Mouse (Mus musculus) embryonic facial prominence, embryonic 11.5 days (tissue): Measurements from ENCODE around the gene Ppp1r37. TPM values are rescaled to one million over a fixed set of nuclear protein-coding genes. Genes with fewer than 3 reads are reported as not detected.

Source experiments
- ATAC-seq: fragments of 200-750 bp; cut with Nextera tagmentation; replicated peaks from 2 replicates; pipeline ENCODE4 v1.8.0; 2017; ENCODE audit warnings: low read depth; ENCODE audit not compliant: insufficient number of reproducible peaks, low FRiP score, low TSS enrichment
- DNase-seq: peaks from one replicate; pipeline ENCODE4 v3.0.0-alpha.2; 2015; ENCODE audit warnings: low spot score
- H3K27ac ChIP-seq: fragments of 300-500 bp; sonication (generic); replicated peaks from 2 replicates; pipeline ENCODE4 v1.5.1; 2014; ENCODE audit warnings: mild to moderate bottlenecking, low read depth, low read length, control low read depth
- H3K27me3 ChIP-seq: fragments of 300-500 bp; sonication (generic); 2 replicates; pipeline ENCODE4 v1.6.1; 2014; ENCODE audit warnings: mild to moderate bottlenecking, low read length, moderate library complexity, mixed read lengths; ENCODE audit not compliant: control insufficient read depth, insufficient read depth
- H3K36me3 ChIP-seq: fragments of 300-500 bp; sonication (generic); replicated peaks from 2 replicates; pipeline ENCODE4 v1.6.1; 2014; ENCODE audit warnings: low read depth, mild to moderate bottlenecking, low read length, moderate library complexity, mixed read lengths; ENCODE audit not compliant: control insufficient read depth, insufficient read depth
- H3K4me1 ChIP-seq: fragments of 300-500 bp; sonication (generic); 2 replicates; pipeline ENCODE4 v1.6.1; 2014; ENCODE audit warnings: low read length, mixed read lengths; ENCODE audit not compliant: control insufficient read depth, insufficient read depth
- H3K4me2 ChIP-seq: fragments of 300-500 bp; sonication (generic); 2 replicates; pipeline ENCODE4 v1.6.1; 2014; ENCODE audit warnings: low read depth, mild to moderate bottlenecking, control low read depth, low read length, moderate library complexity
- H3K4me3 ChIP-seq: fragments of 300-500 bp; sonication (generic); 2 replicates; pipeline ENCODE4 v1.5.1; 2014; ENCODE audit warnings: low read depth, low read length, control low read depth
- H3K9ac ChIP-seq: fragments of 300-500 bp; sonication (generic); replicated peaks from 2 replicates; pipeline ENCODE4 v1.6.1; 2014; ENCODE audit warnings: mild to moderate bottlenecking, control low read depth, low read length
- H3K9me3 ChIP-seq: fragments of 300-500 bp; sonication (generic); replicated peaks from 2 replicates; pipeline ENCODE4 v1.6.1; 2016; ENCODE audit warnings: mild to moderate bottlenecking, low read length, inconsistent platforms, mixed read lengths; ENCODE audit not compliant: control insufficient read depth
- WGBS: fragments of 180-500 bp; shearing (Covaris S2); extraction: QIAGEN DNeasy Blood & Tissue Kit; methylation state at CpG from one replicate; pipeline ENCODE4 v1.1.7; 2014; 5-methylcytosine and 5-hydroxymethylcytosine counted together
- polyA plus RNA-seq: library from polyadenylated mRNA; unstranded; fragments of >200 nt; fragmentation: Nextera tagmentation; extraction: Ambion mirVana; gene quantifications from 2 replicates; pipeline ENCODE4 v1.2.1, GENCODE M21; 2014

Gene Ppp1r37
- polyA plus RNA-seq, 1 experiment from 2014 or later, result 3.7 TPM

- Histone ChIP-seq H3K27ac (no peak overlapping the region), H3K4me1 (no peaks in the 10 kb centered on the region; the same call in 1 of the 2 replicates), H3K36me3 (no peaks in the 10 kb centered on the region), H3K4me2 (peak overlapping the region; percentile 96), H3K27me3 (no peaks in the 10 kb centered on the region), H3K9me3 (no peaks in the 10 kb centered on the region), H3K4me3 (peak overlapping the region; percentile 77), H3K9ac (no peak overlapping the region; the same call in 1 of the 2 replicates)
- ATAC-seq (no peak), DNase-seq (no peak)
- WGBS, result 96% methylated on average over 7 of the region's 7 CpGs
Measured at GRCm38 (mm10) chr7:19509786-19510185, 53.1 kb downstream of the Ppp1r37 start.

GRCm38 (mm10) chr7:19508924-19509568 is 53.8 kb downstream of the Ppp1r37 start:
- no peak for DNase-seq
- peak overlapping the region; percentile 77 for H3K4me3 ChIP-seq
- H3K4me1 ChIP-seq, result no peaks in the 10 kb centered on the region; the same call in 1 of the 2 replicates
- H3K4me2 ChIP-seq, result peak overlapping the region; percentile 96
- H3K9me3 ChIP-seq, result no peaks in the 10 kb centered on the region
- H3K9ac ChIP-seq, result peak overlapping the region; percentile 87
- peak; percentile 5 for ATAC-seq
- no peak overlapping the region for H3K27ac ChIP-seq
- H3K27me3 ChIP-seq, result no peaks in the 10 kb centered on the region
- 11% methylated on average over 15 of the region's 15 CpGs for WGBS
- no peaks in the 10 kb centered on the region for H3K36me3 ChIP-seq

- Histone ChIP-seq H3K4me3 (peak within 1 kb of the TSS; percentile 77), H3K27ac (peak within 1 kb of the TSS; percentile 17), H3K27me3 (no peaks in the 10 kb centered on the region), H3K4me2 (peak within 1 kb of the TSS; percentile 96), H3K4me1 (no peaks in the 10 kb centered on the region; the same call in 1 of the 2 replicates), H3K36me3 (no peaks in the 10 kb centered on the region), H3K9me3 (no peaks in the 10 kb centered on the region), H3K9ac (peak within 1 kb of the TSS; percentile 87)
- WGBS, result under 1% methylated on average over 56 of the region's 56 CpGs
- ATAC-seq (peak; percentile 80), DNase-seq (peak; percentile 95)
Measured at GRCm38 (mm10) chr7:19508150-19508923, 54.5 kb downstream of the Ppp1r37 start, which contains the start of the genes Bloc1s3 and Trappc6a. Gene Bloc1s3, minus strand, starts transcription at chr7:19508367. Gene Trappc6a, plus strand, starts transcription at chr7:19508395.

GRCm38 (mm10) chr7:19507612-19507981 is 55.3 kb downstream of the Ppp1r37 start:
- no peak for DNase-seq
- no peak for ATAC-seq
- Histone ChIP-seq H3K36me3 (no peaks in the 10 kb centered on the region), H3K4me2 (peak overlapping the region; percentile 96), H3K9me3 (no peaks in the 10 kb centered on the region), H3K27me3 (no peaks in the 10 kb centered on the region), H3K9ac (peak overlapping the region; percentile 77), H3K27ac (peak overlapping the region; percentile 17; the same call in 1 of the 2 replicates), H3K4me3 (peak overlapping the region; percentile 77), H3K4me1 (no peaks in the 10 kb centered on the region; the same call in 1 of the 2 replicates)
- WGBS, result 4% methylated on average over 18 of the region's 18 CpGs

- Histone ChIP-seq H3K4me1 (no peaks in the 10 kb centered on the region; the same call in 1 of the 2 replicates), H3K9me3 (no peaks in the 10 kb centered on the region), H3K9ac (peak overlapping the region; percentile 77), H3K4me3 (peak overlapping the region; percentile 77), H3K36me3 (no peaks in the 10 kb centered on the region), H3K27ac (peak overlapping the region; percentile 17; the same call in 1 of the 2 replicates), H3K27me3 (no peaks in the 10 kb centered on the region), H3K4me2 (peak overlapping the region; percentile 96)
- DNase-seq (peak; percentile 78), ATAC-seq (peak; percentile 42; the same call in 1 of the 2 replicates)
- 1% methylated on average over 71 of the region's 71 CpGs for WGBS
Measured at GRCm38 (mm10) chr7:19506969-19507611, 55.8 kb downstream of the Ppp1r37 start.

- Histone ChIP-seq H3K9me3 (no peaks in the 10 kb centered on the region), H3K27me3 (no peaks in the 10 kb centered on the region), H3K4me3 (peak overlapping the region; percentile 77; the same call in 1 of the 2 replicates), H3K36me3 (no peaks in the 10 kb centered on the region), H3K27ac (no peak overlapping the region), H3K4me1 (no peaks in the 10 kb centered on the region; the same call in 1 of the 2 replicates), H3K4me2 (no peak overlapping the region; the same call in 1 of the 2 replicates), H3K9ac (peak overlapping the region; percentile 77; the same call in 1 of the 2 replicates)
- no peak for ATAC-seq
- DNase-seq, result peak; percentile 36
- WGBS, result 21% methylated on average over 6 of the region's 6 CpGs
Measured at GRCm38 (mm10) chr7:19506326-19506725, 56.5 kb downstream of the Ppp1r37 start.

- Histone ChIP-seq H3K36me3 (no peaks in the 10 kb centered on the region), H3K4me2 (no peak overlapping the region), H3K4me3 (no peak overlapping the region), H3K27me3 (no peaks in the 10 kb centered on the region), H3K4me1 (no peaks in the 10 kb centered on the region), H3K9me3 (no peaks in the 10 kb centered on the region), H3K9ac (no peak overlapping the region), H3K27ac (no peak overlapping the region)
- 37% methylated on average over 5 of the region's 5 CpGs for WGBS
- ATAC-seq (no peak), DNase-seq (peak; percentile 72)
Measured at GRCm38 (mm10) chr7:19503481-19504068, 59.3 kb downstream of the Ppp1r37 start.
